Mouse (Mus musculus) heart, adult 18-20 months (tissue): ENCODE measurements around the gene Prg4. TPM values are rescaled to one million over a fixed set of nuclear protein-coding genes. Genes with fewer than 3 reads are reported as not detected.

ENCODE experiments used
- DNase-seq, 2 experiments: peaks; one replicate each; pipeline ENCODE4 v3.0.0; 2021 to 2022; ENCODE audit warnings: mixed read lengths in 1 of 2
- total RNA-seq, 2 experiments: library from RNA; stranded (reverse); gene quantifications; 2 replicates each; pipeline ENCODE4 v1.2.3; 2021

Gene Prg4
- total RNA-seq, 2 experiments from 2014 or later: 11.9 to 13.9 TPM

DNA sequence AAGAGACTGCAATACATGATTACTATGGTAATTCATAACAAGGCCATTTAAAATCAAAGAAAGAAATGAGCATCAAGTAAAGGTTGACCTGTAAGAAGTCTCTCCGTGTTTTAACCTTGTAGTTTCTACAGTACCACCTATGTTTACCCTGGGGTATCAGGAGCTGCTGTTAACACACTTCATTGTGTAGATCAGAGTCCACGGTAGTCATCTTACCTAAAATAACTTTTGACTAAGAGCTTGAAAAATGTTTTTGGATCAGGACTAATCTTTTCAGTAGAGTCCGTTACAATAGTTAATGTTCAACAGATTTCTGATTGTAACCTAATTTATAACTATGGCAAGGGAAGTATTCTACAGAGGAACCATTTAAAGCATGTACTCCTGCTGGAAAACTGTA lies 61.4 kb downstream of the Prg4 start:
- DNase-seq: no peak

DNA sequence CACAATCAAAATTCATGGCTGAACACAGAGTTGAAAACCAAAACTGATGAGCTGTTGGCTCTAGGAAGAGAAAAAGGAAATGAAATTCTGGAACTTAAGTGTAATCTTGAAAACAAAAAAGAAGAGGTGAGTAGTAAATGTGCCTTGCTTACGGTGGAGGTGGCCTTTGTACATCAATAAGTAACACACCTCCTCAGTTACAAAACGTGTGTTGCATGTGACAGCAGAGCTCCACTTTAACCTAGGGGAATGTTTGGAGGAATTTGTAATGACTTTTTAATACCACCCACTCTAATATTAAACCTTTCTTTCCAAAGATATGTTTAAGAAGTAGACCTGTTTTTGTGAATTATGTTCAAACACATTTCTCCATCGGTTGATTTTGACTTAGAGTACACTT lies 62.1 kb downstream of the Prg4 start:
- DNase-seq: no peak

Other genes with a start within 250 kb of the Prg4 start
- gene Pdc, start 146.7 kb downstream of the Prg4 start, total RNA-seq: not detected
- gene Tpr, start 73.3 kb downstream of the Prg4 start, total RNA-seq: 100 to 1,000 TPM; 123 to 126 TPM
- 10 to 100 TPM; 19.7 to 22.8 TPM for gene Odr4, start 73.1 kb downstream of the Prg4 start, total RNA-seq